Mouse (Mus musculus) thymus, postnatal 25 days (tissue): ENCODE data around the gene Pnma1.

Experiments
- DNase-seq: peaks from one replicate; pipeline ENCODE4 v3.0.0; 2022

Gene Pnma1

DNA sequence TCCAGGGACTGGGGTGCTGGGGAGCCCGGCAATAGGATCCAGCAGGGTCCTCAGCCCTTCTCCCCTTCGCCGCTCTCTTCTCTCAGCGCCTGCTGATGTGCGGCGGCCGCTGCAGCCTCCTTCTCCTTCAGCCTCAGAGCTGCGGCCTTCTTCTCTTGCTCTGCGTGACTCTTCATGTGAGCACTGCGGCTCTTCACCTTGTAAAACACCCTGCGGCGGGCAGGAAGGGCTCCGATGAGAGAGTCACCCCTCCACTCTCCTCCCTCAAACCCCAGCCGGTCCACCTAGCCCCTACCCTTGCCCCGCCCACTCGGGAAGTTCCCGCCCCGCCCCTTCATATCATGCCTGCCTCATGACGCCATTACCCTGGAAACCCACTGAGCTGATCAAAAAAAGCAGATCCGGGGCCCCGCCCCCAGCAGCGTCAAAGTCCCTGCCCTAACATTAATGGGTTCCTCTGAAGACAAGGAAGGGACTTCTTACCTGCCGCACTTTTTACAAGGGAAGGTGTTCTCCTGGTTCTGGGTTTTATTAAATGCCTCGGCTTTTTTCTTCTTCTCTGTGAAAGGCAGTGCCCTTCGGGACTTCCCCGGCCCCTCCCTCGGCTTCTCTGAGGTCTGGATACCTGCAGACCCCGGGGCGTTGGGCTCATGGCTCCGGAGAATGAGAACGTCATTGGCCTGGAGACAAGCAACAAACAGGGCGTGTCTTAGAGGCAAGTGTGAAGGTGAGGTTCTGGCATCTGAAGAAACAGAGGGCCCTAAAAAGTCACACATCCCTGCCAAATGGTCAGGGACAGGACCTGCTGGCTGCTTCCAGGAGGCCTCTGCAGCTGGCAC is 4.3 kb upstream of the Pnma1 start:
- no peak for DNase-seq

DNA sequence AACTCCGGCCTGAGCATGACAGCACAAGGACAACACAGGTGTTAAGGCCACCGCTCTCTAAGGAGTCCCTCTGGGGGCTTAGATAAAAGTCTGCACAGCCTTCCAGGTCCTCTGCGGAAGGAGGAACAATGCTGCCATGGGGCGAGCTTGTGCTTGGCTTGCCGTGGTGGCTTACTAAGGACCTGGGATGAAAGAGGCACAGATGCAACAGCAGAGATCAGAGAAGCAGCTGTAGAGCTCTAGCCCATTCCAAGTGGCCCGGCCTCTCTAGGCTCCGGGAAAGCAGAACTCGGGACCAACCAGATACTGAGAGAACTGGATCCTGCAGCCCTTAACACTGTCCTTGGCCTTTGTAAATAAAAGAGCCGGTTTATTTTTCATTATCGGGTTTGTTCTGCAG is 3.6 kb upstream of the Pnma1 start:
- no peak for DNase-seq

DNA sequence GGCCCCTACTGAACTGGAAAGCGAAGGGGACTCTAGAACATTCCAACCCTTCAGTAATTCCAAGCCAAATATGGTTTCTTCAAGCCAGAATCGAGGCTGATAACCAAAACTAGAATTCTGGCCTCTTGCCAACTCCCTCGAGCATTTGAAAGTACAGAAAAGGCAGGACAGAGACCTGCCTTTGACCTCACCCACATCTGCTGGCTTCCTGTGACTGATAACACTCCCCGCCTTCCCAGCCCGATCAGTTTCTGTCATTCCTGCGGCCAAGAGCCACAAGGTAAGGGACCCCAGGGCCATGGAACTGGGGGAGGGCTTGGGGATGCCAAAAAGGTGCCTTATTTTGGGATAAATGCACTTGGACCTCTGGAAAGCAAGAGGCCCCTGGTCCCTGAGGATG is 2.7 kb upstream of the Pnma1 start:
- no peak for DNase-seq

DNA sequence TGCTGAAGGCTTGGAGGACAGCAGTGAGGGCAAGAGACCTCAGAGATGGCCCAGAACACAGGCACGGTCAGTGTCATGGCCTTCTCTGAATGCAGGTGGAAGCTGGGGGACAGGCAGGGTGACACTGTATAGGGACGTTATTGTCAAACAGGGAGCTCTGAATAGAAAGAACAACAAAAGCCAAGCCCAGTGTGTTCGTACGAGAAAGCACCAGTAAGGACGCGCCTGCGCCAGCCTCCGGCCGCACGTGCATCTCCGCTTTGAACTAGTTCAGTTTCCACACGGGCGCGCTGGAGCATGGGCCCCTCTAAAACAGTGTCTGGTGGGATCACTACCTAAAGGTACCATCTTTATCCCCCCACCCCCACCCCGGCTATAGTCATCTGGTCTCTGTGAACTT is 1.7 kb upstream of the Pnma1 start:
- no peak for DNase-seq

DNA sequence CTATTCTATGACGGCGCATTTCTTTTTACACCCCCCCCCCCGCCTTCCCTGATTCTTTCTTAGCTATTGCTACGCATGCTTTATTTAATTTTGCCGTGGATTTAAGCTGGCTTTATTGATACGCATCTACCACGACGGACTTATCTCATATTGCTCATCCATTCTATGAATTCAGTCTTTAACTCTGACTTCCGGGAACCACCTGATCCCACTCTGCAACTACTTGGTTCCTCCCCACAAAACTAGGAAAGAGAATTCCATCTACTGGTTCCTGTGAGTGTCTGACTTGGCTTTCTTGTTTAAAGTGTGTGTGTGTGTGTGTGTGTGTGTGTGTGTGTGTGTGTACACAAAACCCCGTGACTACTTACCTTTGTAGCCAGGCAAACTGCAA is 328 bp upstream of the Pnma1 start:
- DNase-seq: no peak

DNA sequence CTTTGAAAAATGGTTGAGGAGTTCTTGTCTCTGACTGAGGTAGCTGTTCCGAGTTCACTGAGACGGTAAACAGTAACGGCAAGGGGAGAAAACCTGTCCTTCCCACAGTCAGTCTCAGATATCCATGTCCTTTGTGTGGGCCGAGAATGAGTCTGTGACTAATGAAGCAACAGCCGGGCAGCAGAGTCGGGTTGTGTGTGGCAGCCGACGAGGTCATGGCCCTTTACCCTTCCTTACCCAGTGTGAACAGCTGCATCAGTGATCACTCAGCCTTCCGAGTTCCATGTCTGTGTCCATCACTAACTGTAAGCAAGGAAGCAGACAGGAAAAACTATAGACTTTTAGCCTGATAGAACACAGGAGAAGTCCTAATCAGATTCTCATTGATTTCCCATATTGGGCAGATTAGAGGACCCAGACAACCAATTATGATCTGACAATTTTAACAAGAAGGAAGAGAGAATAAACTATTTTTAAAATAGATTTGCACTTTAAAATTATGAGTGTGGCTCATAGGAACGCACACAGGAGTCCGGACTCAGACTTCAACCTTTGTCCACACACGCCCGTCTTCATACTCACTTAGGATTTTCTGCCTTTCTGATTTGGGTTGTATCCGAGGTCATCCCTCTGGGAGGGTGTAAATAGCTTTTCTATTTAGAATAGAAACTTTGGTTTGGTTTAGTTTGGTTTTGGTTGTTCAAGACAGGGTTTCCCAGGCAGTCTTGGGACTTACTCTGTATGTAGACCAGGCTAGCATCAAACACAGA is 5.8 kb downstream of the Pnma1 start:
- no peak for DNase-seq

DNA sequence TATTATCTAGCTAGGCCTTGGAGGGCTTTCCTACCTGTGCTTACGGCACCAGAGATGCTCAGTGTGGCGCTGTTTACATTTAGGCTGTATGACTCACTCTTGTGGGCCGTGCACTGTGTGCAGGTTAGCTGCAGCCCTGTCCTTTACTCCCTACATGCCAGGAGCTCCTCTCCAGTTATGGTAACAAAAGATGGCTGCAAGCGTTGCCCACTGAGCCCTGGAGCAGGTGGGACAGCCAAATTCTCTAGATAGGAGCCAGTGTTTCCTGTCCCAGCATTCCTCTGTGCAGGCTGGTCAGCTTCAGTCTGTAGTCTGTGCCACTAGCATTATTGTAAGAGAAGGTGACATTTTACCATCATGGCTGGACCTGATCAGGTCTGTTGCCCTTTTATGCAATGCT is 7.0 kb downstream of the Pnma1 start:
- DNase-seq: no peak

DNA sequence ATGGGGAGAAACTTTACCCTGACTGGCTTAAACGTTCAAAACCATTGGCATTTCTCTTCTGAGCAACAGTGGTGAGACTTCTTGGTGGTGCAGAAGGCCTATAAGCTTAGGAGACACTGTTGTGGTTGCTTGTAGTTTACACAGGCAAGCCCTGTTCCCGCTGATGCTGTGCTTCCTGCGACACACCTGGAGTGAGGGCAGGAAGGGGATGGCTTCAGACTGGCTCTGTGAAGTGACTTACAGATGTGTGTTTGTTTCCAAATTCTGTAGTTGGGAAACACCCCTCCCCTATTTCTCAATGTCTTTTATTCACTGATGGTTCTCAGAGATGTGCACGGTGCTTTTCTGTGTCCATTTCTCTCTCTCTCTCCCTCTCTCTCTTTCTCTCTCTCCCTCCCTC is 8.2 kb downstream of the Pnma1 start:
- DNase-seq: no peak

DNA sequence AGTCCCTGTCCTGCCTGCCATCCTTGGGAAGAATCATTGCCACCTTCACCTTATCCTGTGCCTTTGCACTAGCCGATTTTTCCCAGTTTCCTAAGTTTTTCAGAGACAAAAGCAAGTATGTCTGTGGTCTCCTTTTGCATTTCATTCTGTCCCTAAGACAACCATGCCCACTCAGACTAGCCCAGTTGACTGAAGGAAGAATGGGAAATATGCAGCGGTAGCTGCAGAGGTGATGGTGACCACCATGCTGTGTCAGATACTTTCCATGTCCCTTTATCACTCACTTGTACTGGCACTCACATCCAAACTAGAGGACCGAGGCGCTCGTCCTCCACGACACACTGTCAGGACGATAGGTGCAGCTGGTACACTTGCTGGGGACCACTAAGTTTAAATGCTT is 11.2 kb downstream of the Pnma1 start:
- no peak for DNase-seq

DNA sequence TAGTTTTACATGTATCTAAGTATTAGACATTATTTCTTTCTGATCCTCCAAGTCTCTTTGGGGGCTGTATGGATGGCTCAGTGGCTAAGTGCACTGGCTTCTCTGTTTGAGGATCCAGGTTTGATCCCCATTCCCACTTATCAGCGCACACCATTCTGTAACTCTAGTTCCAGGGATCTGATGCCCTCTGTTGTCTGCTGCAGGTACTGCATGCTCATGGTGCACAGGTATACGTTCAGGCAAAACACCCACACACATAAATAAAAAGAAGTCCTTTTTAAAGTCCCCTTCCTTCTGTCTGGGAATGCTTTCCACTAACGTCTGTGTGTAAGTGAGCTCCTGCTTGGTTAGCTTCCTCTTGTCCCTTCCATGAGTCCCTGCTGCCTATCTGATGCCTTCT is 16.0 kb downstream of the Pnma1 start:
- peak; percentile 47 for DNase-seq

DNA sequence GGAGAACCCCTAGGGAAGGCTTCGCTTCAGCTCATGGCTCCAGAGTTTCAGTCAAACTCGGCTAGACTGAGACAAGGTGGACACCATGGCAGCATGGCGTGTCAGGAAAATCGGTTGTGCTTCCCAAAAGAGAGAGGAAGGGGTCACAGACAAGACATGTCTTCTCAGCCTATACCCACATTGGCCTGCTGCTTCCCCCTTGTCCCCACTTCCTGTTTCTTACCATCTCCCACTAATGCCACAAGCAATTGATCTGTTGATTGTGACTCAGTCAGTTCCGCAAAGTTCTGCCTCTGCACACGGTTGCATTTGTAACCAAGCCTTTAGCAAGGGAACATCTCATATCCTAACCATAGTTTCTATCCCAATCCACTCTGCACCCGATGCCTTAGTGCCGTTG is 18.4 kb downstream of the Pnma1 start:
- DNase-seq: no peak

DNA sequence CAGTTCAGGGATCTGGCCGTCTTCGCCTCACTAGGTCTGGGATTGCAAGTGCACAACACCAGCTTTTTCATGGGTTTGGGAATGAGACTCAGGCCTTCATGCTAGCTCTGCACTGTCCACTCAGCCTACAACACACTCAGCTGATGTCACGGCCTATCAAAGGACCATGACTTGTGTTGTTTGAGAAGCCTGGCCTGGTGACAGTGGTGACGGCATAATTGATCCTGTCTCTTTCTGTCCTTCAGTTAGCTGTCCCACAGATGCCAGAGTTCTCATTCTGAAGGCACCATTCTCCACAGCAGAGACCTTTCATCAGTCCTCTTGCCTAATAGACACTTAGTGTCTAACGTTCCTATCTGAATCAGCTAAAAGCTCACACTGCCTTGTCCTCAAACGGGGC is 19.7 kb downstream of the Pnma1 start:
- DNase-seq: no peak

DNA sequence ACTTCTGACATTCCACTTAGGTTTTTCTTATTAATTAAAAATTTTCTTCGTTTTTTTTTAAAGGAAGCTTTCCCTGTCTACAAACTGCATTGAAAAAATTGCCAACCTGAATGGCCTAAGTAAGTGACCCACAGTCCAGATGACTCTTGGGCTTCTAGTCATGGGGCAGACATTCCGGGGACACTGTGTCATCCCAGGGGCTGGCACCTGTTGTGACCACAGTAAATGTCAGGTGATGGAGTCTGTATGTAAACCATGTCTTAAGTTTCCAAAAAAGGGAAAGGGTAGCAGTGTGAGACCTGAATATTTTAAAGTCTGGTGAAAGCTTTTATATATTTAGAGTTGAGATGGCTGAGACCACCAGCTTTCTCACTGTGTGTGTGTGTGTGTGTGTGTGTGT is 21.4 kb downstream of the Pnma1 start:
- no peak for DNase-seq

DNA sequence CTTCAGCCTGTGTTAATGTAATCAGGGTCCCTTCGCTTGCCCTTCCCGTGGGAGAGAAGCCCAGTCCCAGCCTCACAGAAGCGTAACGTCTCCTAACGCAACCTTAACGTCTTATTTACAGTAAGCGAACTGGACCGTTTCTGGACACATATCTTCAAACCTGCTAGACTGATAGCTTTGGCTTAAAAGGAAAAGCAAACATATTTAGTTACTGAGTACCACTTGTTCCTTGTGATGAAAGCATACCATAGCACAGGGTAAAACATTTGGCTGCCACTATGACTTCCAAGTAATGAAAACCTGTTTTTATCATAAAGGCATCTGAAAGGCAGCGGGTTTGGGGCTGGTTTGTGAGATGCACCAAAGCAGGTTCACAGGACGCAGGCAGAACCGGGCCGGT is 22.4 kb downstream of the Pnma1 start:
- DNase-seq: no peak

DNA sequence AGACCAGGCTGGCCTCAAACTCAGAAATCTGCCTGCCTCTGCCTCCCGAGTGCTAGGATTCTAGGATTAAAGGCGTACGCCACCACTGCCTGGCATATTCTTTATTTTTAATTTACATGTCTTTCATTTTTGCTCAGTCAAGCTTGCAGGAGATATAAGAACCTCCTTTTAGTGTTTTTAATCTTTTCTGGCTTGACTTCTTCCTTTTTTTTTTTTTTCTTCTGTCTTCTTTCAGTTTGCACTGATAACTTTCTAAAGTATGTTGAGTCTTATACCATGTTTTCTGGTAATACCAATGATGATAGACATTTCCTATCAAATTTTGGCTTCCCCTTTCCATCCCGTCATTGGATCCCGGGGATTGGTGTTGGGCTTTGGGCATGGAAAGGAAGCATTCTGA is 28.7 kb downstream of the Pnma1 start:
- DNase-seq: no peak

DNA sequence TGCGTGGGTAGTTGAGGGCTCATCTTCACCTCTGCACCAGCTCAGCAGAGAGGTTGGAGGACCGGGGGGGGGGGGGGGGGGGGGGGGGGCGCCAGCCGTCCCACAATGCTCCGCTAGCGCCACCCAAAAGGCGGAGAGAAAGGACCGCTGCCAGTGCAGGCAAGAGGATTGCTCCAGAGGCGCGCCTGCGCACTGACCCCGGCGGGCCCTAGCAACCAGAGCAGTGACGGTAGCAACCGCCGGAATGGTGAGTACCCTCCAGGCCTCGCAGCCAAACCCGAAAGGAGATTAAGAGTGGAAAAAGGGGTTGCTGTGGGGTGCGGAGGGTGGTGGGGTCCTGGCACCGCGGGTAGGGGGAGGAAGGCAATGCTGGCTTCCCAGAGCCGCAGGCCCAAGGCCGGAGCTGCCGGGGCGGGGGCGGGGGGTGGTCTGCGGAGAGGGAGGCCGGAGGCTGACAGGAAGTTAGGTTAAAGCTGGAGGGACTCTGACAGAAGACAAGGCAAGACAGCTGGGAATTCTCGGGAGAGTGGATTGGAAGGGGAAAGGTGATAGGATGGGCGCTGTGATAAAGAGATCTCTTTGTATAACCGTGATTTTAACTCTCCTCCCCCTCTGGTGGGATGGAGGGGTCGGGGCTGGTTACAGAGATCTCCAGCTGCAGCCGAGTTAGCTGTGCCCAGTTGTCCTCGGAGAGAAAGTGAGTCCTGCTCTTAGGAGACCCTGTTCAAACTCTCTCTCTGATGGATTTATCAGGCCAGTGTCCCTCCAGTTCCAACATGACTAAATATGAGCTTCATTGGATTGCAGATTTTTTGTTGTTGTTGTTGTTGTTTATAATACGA is 33.9 kb downstream of the Pnma1 start, which contains the start of gene Dnal1:
Gene Dnal1, plus strand, starts transcription at position 214 of the 842 bp plus-strand sequence.
- peak; percentile 83 for DNase-seq

DNA sequence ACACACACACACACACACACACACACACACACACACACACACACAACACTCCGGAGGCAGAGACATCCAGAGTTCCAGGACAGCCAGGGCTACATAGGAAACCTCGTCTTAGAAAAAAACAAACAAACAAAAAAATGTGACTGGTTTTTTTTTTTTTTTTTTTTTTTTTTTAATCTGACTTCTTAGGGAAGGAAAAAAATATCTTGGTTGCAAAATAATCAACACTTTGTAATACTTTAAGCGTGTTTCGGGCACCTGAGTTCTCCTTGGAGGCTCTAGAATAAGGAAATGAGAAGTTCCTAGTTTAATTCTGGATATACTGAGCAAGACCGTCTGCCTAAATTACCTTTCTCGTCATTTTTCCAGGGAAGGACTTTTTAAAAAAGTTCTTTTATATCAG is 34.6 kb downstream of the Pnma1 start:
- DNase-seq: no peak

DNA sequence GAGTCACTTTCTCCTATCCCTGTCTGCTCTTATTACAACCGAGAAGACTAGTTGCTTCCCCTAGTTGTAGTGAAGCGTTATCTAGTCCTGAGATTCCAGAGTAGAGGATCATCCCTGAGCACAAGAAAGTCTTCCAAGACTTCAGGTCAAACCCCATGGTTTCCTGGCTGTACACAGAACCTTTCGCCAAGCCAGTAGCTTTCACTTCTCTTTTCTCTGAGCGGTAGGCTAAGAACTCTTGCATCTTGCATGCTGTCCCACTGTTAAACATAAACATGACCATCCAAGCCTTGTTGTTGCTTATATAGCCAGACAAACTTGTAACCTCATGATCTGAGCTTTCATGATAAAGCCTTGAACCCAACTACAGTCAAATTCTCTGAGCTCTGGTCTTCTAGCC is 37.5 kb downstream of the Pnma1 start:
- no peak for DNase-seq

DNA sequence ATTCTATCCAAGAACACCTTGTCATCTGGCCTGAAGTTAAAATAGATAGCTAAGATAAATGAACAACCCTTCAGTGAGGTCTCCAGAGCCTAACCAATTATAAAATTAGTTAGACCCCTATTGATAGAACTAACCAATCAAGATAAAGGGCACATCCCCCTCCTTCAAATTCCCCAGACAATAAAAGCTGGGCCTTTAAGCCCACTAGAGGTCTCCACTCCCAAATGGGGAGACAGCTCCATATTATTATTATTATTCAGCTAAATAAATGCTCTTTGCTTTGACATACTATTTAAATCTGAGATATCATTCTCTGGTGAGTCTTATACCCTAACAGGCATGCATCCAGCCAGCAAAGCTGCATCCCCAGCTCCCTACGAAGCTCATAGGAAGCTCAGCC is 38.4 kb downstream of the Pnma1 start:
- DNase-seq: no peak

DNA sequence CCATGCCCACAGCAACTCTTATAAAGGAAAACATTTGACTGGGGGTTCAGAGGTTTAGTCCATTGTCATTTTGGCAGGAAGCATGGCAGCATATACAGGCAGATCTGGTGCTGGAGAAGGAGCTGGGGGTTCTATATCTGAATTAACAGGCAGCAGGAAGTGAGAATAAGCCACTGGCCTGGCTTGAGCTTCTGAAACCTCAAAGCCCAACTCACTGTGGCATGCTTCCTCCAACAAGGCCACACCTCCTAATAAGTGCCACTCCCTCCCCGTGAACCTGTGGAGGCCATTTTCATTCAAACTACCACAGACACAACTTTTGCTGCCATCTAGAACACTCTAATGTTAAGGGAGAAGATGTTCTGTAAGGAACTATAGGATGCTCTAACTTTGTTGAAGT is 40.6 kb downstream of the Pnma1 start:
- no peak for DNase-seq

DNA sequence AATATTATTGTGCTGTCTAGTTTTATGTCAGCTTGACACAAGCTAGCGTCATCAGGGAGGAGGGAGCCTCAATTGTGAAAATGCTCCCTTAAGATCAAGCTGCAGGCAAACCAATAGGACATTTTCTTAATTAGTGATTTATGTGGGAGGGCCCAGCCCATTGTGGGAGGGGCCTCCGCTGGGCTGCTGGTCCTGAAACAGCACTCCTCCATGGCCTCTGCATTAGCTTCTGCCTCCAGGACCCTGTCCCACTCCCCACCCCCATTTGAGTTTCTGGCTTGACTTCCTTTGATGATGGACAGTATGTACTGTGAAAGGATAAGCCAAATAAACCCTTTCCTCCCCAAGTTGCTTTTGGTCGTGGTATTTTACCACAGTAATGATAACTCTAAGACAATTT is 41.3 kb downstream of the Pnma1 start:
- no peak for DNase-seq

DNA sequence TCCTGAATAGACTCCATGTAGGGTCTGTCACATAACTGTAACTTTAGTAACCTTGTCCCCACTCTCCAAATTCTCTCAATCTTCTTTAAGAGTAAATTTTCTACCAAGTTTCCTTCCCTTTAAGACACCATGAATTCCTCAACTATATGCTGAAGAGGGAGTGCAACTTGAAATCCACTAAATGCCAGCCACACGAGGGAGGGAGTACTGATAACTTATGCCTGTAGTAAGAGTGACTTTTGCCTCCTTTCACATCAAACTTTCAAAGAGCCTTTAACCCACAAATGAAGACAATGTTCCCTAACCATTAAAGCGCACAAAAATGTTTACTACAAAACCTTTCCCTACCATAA is 46.8 kb downstream of the Pnma1 start:
- no peak for DNase-seq

DNA sequence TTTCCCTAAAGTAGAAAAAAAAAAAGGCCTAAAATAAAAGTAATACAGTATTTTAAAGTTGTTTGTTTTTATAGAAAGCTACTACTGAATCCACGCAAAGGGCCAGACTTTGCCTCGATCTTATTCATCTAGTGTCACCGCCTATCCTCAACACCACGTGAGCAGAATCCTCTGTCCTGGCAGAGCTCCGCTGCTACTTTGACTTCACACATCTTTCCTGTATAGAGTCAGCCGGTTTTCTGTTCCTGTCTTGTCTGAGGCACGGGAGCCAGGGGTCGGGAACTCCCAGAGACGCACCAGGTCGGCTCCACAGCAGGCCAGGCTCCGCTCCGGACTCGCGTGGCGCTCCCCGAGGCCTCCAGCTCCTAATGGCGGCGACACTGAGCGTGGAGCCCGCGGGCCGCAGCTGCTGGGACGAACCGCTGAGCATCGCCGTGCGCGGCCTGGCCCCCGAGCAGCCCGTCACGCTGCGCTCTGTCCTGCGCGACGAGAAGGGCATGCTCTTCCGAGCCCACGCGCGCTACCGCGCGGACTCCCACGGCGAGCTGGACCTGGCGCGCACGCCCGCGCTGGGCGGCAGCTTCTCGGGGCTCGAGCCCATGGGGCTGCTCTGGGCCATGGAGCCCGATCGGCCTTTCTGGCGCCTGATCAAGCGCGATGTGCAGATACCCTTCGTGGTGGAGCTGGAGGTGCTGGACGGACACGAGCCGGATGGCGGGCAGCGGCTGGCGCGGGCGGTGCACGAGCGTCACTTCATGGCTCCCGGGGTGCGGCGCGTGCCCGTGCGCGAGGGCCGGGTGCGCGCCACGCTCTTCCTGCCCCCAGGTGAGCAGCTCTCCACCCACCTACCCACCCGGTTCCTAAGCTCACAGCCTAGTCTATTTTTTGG is 47.4 kb downstream of the Pnma1 start, which contains the start of gene Acot6:
Gene Acot6, plus strand, starts transcription at position 51 of the 889 bp plus-strand sequence.
- peak; percentile 34 for DNase-seq
